Mouse (Mus musculus) olfactory bulb, adult 2 months (tissue): Measurements from ENCODE around the gene Sbsn. TPM values are rescaled to one million over a fixed set of nuclear protein-coding genes. Genes with fewer than 3 reads are reported as not detected.

ENCODE experiments used
- H3K27ac ChIP-seq: fragments of 200-500 bp; 2 replicates; pipeline ENCODE4 v1.5.1; 2012; ENCODE audit warnings: low read depth, low read length; ENCODE audit not compliant: insufficient read depth
- H3K4me1 ChIP-seq: fragments of 200-500 bp; 2 replicates; pipeline ENCODE4 v1.6.1; 2012; ENCODE audit warnings: low read length; ENCODE audit not compliant: control insufficient read depth, insufficient read depth
- H3K4me3 ChIP-seq: fragments of 200-500 bp; 2 replicates; pipeline ENCODE4 v1.5.1; 2012; ENCODE audit warnings: mild to moderate bottlenecking, low read depth, low read length, moderate library complexity; ENCODE audit not compliant: insufficient read depth
- CTCF ChIP-seq: fragments of 200-500 bp; IDR thresholded peaks from 2 replicates; pipeline ENCODE4 v1.5.1; 2012; ENCODE audit warnings: low read depth, mild to moderate bottlenecking, low read length, moderate library complexity; ENCODE audit not compliant: insufficient read depth
- POLR2A ChIP-seq: fragments of 200-500 bp; IDR thresholded peaks from 2 replicates; pipeline ENCODE4 v1.6.1; 2012; ENCODE audit warnings: mild to moderate bottlenecking, low read depth, low read length, moderate library complexity; ENCODE audit not compliant: insufficient read depth
- WGBS: fragments of 180-500 bp; shearing (Covaris S2); methylation state at CpG from one replicate; pipeline ENCODE4 v1.1.7; 2018; 5-methylcytosine and 5-hydroxymethylcytosine counted together
- polyA plus RNA-seq: library from polyadenylated mRNA; stranded (reverse); fragments of >200 nt; gene quantifications from 2 replicates; pipeline ENCODE4 v1.2.4, GENCODE M21; 2012; ENCODE audit warnings: low replicate concordance; ENCODE audit not compliant: missing spikeins, insufficient read depth, insufficient read length

The Sbsn gene
- polyA plus RNA-seq, 1 experiment, result not detected

DNA sequence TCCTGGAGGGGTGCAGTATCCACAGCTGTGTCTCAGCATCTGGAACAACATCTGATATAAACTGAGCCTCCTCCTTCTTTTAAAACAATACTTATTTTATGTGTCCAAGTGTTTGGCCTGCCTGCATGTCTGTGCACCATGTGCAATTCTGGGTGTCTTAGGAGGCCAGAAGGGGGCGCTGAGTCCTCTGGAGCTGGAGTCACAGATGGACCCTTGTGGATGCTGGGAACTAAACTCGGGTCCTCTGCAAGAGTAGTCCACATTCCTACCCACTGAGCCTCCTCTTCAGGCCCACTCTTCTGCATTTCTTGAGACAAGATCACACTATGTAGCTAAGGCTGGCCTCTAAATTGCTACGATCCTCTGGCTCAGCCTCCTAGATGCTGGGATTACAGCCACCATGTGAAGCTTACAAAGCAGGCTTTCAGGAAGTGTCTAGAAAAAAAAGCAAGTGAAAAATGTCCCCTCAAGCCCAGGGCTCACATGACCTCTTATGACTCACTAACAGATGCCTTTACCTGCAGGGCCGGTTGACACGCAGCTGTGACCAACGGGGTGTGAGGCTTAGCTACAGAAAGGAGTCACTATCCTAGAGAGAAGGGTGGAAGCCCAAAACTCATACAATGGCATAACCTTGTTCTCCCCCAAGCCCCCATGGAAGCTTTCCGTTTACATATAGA, 3.6 kb upstream of the Sbsn start:
- WGBS, result 88% methylated on average over 7 of the region's 7 CpGs
- no peak overlapping the region for H3K27ac ChIP-seq
- TF ChIP-seq CTCF, result no peak
- no peak for TF ChIP-seq POLR2A
- peaks cover 25% of the 10 kb centered on the region for H3K4me1 ChIP-seq
- H3K4me3 ChIP-seq, result no peak overlapping the region

DNA sequence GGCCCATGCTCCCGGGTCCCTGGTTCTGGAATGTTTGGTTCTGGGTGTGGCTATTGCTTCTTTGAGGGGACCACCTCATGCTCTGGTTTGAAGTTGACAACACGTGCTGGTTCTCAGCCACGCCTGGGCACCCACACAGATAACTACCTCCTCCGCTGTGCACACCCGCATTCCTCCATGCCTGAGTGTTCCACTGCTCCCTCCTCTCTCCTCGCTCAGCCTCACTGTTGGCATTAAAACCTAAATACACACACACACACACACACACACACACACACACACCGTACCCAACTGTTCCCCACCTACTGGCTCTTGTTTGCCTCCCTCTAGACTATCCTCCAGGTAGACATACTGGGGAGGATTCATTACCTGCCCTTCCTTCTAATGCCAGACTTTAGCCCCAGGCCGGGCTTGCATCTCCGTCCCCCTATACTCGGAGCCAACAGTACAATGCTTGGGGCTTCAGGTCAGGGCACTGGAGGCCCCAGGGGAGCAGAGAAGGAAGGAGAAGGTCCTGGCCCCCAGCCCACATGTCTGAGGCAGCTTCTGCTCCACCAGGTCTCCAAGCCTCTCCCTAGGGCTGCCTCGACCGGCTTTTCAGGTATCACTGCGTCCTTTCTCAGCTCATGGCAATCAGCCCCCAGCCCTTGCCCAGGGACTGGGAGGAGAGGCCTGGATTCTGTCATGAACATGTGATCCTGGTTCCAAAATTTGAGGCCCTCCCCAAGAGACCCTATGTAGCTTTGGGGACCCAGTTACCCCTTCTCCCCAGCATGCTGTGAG, 1.3 kb upstream of the Sbsn start:
- peaks cover 29% of the 10 kb centered on the region for H3K4me1 ChIP-seq
- no peak overlapping the region for H3K27ac ChIP-seq
- WGBS, result 73% methylated on average over 13 of the region's 13 CpGs
- H3K4me3 ChIP-seq, result no peak overlapping the region
- no peak for TF ChIP-seq CTCF
- no peak for TF ChIP-seq POLR2A

DNA sequence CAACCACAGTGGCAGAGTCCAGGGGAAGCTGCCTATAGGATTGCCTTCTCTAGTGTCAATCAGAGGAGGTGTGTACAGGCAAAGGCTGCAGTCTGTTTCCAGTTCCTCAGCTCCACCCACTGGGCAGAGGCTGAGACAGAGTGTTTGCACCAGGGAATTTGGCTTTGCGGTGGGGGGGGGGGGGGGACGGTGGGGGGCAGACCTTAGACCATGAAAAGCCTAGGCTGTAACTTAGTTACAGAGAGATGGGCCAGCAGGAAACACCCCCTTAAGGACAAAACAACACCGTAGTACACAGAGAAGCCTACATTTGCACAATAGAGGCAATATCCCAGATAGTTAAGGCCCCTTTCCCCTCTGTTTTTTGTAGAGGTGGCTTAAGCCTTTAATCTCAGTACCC, 5.7 kb downstream of the Sbsn start:
- no peak overlapping the region for H3K4me3 ChIP-seq
- no peak overlapping the region for H3K27ac ChIP-seq
- TF ChIP-seq CTCF (no peak), POLR2A (no peak)
- WGBS, result 79% methylated on average over 3 of the region's 3 CpGs
- H3K4me1 ChIP-seq, result peaks cover 6% of the 10 kb centered on the region

DNA sequence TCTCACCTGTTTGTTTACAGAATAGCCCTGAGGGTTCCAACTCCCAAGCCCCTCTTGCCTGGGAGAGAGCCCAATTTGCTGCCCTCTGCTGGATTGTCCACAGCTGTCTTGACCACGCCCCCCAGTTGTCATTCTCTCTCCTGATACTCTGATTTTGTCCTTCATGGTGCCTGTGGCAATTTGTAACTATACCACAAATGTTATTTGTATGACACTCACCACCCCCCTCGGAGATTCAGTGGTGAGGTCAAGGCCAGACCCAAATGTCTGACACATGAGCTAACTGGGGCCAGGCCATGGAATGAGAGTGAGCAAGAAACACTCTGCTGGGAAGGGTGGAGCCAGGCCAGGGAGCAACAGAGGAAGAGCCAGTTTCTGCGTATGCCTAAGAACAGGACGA, 7.6 kb downstream of the Sbsn start:
- WGBS, result 55% methylated on average over 4 of the region's 4 CpGs
- no peak for TF ChIP-seq POLR2A
- no peak for TF ChIP-seq CTCF
- H3K27ac ChIP-seq, result no peak overlapping the region
- no peak overlapping the region for H3K4me3 ChIP-seq
- H3K4me1 ChIP-seq, result no peaks in the 10 kb centered on the region

DNA sequence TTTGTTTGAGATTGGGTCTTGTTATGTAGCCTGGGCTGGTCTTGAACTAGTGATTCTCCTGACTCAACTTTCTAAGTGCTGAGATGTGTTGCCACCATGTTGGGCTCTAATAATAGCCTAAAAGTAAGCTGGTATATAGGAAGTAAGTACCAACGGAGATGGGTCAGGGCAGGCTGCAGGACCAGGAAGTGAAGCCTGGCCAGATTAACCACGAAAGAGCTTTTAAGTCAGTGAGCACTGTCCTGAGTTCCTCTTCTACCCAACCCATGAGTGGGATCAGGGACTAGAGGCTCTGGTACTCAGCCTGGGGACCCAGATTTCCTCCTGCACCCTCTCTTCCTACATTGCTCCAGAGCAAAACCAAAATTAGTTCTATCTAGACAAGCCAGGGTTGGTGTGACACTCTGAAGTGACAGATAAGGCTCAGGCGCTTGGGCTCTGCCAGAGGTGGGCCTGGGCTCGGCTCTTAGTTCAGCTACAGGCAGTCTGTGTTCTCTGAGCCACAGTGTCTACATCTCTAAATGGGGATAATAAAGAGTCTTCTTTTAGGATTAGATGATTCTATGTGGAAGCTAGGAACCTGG, 10.6 kb downstream of the Sbsn start:
- Histone ChIP-seq H3K27ac (no peak overlapping the region), H3K4me3 (no peak overlapping the region), H3K4me1 (peaks cover 2% of the 10 kb centered on the region; the same call in 1 of the 2 replicates)
- TF ChIP-seq POLR2A, result no peak
- TF ChIP-seq CTCF, result no peak
- 82% methylated on average over 4 of the region's 4 CpGs for WGBS

DNA sequence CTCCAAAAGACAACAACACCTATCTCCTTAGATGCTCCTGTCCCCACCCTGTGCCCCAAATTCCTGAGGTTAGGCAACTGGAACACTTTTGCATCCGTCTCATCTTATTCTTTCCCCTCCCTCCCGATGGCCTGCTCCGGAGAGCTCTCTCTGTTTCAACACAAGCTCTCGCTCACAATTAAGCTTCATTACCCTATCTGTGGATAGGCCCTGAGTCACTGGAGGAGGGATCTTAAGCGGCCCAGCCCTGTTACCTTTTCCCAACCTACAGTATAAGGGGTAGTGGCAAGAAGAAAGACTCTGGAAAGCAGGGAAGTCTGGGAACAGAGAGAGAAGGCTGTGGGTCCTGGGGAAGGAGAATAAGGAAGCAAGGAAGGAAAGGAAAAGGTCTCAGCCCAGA, 12.2 kb downstream of the Sbsn start, which contains the start of gene Dmkn:
Gene Dmkn (plus strand): TSS at position 301 of the 400 bp plus-strand sequence.
- Histone ChIP-seq H3K27ac (no peak within 1 kb of the TSS), H3K4me1 (peaks cover 2% of the 10 kb centered on the region; the same call in 1 of the 2 replicates), H3K4me3 (no peak within 1 kb of the TSS)
- 50% methylated on average over 5 of the region's 5 CpGs for WGBS
- TF ChIP-seq CTCF, result no peak
- no peak for TF ChIP-seq POLR2A

DNA sequence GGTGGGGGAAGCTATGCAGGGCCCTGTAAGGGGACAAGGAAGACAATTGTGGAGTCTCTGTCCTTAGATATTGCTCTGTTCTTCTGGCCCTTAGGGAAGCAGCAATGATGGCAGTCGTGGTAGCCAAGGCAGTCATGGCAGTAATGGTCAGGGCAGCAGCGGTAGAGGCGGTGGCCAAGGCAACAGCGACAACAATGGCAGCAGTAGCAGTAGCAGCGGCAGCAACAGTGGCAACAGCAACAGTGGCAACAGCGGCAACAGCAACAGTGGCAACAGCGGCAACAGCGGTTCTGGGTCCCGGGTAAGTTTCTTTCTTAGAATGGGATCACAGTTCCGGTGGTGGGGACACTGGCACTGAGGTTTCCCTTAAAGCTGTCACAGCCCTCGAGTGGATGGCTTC, 13.9 kb downstream of the Sbsn start:
- Histone ChIP-seq H3K4me1 (peaks cover 2% of the 10 kb centered on the region; the same call in 1 of the 2 replicates), H3K4me3 (no peak overlapping the region), H3K27ac (no peak overlapping the region)
- no peak for TF ChIP-seq CTCF
- no peak for TF ChIP-seq POLR2A
- WGBS, result 41% methylated on average over 11 of the region's 11 CpGs

DNA sequence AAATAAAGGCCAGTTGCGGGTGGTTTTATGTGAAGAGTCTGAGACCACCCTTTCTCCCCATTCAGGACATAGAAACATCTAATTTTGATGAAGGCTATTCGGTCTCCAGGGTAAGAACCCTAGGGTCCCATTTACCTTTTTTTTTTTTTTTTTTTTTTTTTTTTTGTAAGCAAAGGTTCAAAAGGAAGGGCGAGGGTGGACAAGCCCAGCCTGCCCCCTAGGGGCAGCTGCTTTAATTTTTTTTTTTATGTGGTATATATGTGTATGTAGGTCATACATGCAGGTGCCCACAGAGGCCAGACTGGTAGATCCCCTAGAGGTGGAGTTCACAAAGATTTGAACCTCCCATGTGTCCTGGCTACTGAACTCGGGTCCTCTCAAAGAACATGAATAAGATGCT, 15.1 kb downstream of the Sbsn start:
- no peak overlapping the region for H3K4me3 ChIP-seq
- TF ChIP-seq POLR2A, result no peak
- no peak for TF ChIP-seq CTCF
- 85% methylated on average over 4 of the region's 4 CpGs for WGBS
- H3K4me1 ChIP-seq, result peaks cover 2% of the 10 kb centered on the region; the same call in 1 of the 2 replicates
- no peak overlapping the region for H3K27ac ChIP-seq

DNA sequence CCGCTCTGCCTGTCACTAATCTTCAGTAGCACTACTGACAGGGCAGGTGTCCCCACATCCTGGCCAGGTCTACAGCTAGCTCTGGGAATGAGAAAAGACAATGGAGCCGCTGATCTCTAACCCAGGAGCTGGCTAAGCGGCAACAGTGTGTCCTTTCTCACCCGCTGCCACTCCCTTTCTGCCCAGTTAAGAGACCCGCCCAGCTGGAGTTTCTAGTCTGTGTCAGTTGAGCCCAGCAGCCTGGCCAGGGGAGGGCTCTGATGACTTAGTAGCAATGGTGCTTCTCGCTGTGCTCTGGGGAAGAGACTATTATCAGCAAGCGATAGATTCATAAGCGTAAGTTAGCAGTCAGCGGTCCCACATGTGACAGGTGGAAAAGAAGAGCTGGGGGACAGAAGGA, 18.0 kb downstream of the Sbsn start:
- Histone ChIP-seq H3K4me1 (peaks cover 2% of the 10 kb centered on the region; the same call in 1 of the 2 replicates), H3K27ac (no peak overlapping the region), H3K4me3 (no peak overlapping the region)
- WGBS, result 47% methylated on average over 9 of the region's 9 CpGs
- TF ChIP-seq POLR2A (no peak), CTCF (no peak)
